Mouse (Mus musculus) small intestine, adult 2 months (tissue): Measurements from ENCODE around the gene Spi1. TPM values are rescaled to one million over a fixed set of nuclear protein-coding genes. Genes with fewer than 3 reads are reported as not detected.
"Not testable (repeated sequence)": the region's sequence is repeated elsewhere in the genome, so short reads cannot be mapped to it uniquely, and the experiment has no call there.

Source experiments
- H3K27ac ChIP-seq: fragments of 200-500 bp; 2 replicates; pipeline ENCODE4 v1.5.1; 2012; ENCODE audit warnings: low read depth, low read length, control low read depth, inconsistent platforms; ENCODE audit not compliant: insufficient read depth
- H3K27me3 ChIP-seq: fragments of 200-500 bp; 2 replicates; pipeline ENCODE4 v1.6.1; 2012; ENCODE audit warnings: mild to moderate bottlenecking, moderate library complexity, low read length, inconsistent platforms; ENCODE audit not compliant: control insufficient read depth, insufficient read depth
- H3K36me3 ChIP-seq: fragments of 200-500 bp; 2 replicates; pipeline ENCODE4 v1.6.1; 2012; ENCODE audit warnings: mild to moderate bottlenecking, low read length, control low read depth, inconsistent platforms; ENCODE audit not compliant: control insufficient read depth, insufficient read depth
- H3K4me1 ChIP-seq: fragments of 200-500 bp; 2 replicates; pipeline ENCODE4 v1.6.1; 2012; ENCODE audit warnings: low read length, inconsistent platforms, mixed read lengths; ENCODE audit not compliant: control insufficient read depth, insufficient read depth, insufficient read length
- H3K4me3 ChIP-seq: fragments of 200-500 bp; 2 replicates; pipeline ENCODE4 v1.5.1; 2012; ENCODE audit warnings: low read depth, mild to moderate bottlenecking, control low read depth, inconsistent platforms, low read length, moderate library complexity
- CTCF ChIP-seq: fragments of 200-500 bp; IDR thresholded peaks from 2 replicates; pipeline ENCODE4 v1.5.1; 2012; ENCODE audit warnings: low read depth, mild to moderate bottlenecking, control low read depth, inconsistent platforms, low read length, moderate library complexity, mixed read lengths; ENCODE audit not compliant: insufficient replicate concordance, insufficient read length; ENCODE audit errors: extremely low read depth
- POLR2A ChIP-seq: fragments of 200-500 bp; IDR thresholded peaks from 2 replicates; pipeline ENCODE4 v1.6.1; 2012; ENCODE audit warnings: low read depth, mild to moderate bottlenecking, control low read depth, inconsistent platforms, low read length, moderate library complexity
- WGBS: fragments of 180-500 bp; shearing (Covaris S2); methylation state at CpG from one replicate; pipeline ENCODE4 v1.1.7; 2018; 5-methylcytosine and 5-hydroxymethylcytosine counted together
- polyA plus RNA-seq: library from polyadenylated mRNA; depleted of rRNA; stranded (reverse); fragments of >200 nt; gene quantifications from 2 replicates; pipeline ENCODE4 v1.2.3, GENCODE M21; 2012; rRNA removed

Spi1 gene
- polyA plus RNA-seq, result 20.3 and 28.8 TPM in 2 replicates

GRCm38 (mm10) chr2:91081775-91082695 is at the start of gene Spi1:
Spi1 (plus strand) TSS chr2:91082390.
- Histone ChIP-seq H3K4me1 (peaks cover 9% of the 10 kb centered on the region; the same call in 1 of the 2 replicates), H3K4me3 (peak within 1 kb of the TSS; percentile 44), H3K27me3 (no peaks in the 10 kb centered on the region), H3K27ac (peak within 1 kb of the TSS; percentile 82), H3K36me3 (no peaks in the 10 kb centered on the region)
- TF ChIP-seq CTCF (no peak), POLR2A (no peak)
- 68% methylated on average over 13 of the region's 13 CpGs for WGBS

GRCm38 (mm10) chr2:91033000-91033399 is 49.2 kb upstream of the Spi1 start:
- Histone ChIP-seq H3K4me1 (no peaks in the 10 kb centered on the region), H3K27ac (no peak overlapping the region), H3K4me3 (no peak overlapping the region), H3K36me3 (no peaks in the 10 kb centered on the region), H3K27me3 (no peaks in the 10 kb centered on the region)
- 27% methylated on average over 3 of the region's 3 CpGs for WGBS
- TF ChIP-seq POLR2A (no peak), CTCF (no peak)

GRCm38 (mm10) chr2:91035385-91035784 is 46.8 kb upstream of the Spi1 start, which contains the start of gene Rapsn:
Rapsn (plus strand) TSS chr2:91035620.
- Histone ChIP-seq H3K4me3 (no peak within 1 kb of the TSS), H3K27ac (no peak within 1 kb of the TSS), H3K36me3 (no peaks in the 10 kb centered on the region), H3K27me3 (no peaks in the 10 kb centered on the region), H3K4me1 (no peaks in the 10 kb centered on the region)
- 44% methylated on average over 9 of the region's 9 CpGs for WGBS
- TF ChIP-seq CTCF (no peak), POLR2A (no peak)

GRCm38 (mm10) chr2:91041786-91042185 is 40.4 kb upstream of the Spi1 start:
- Histone ChIP-seq H3K27ac (no peak overlapping the region), H3K36me3 (no peaks in the 10 kb centered on the region), H3K4me3 (no peak overlapping the region), H3K4me1 (0 out of 2 replicates have a peak, but pooled peaks cover 5% of the 10 kb centered on the region), H3K27me3 (no peaks in the 10 kb centered on the region)
- WGBS, result 84% methylated on average over 8 of the region's 8 CpGs
- no peak for TF ChIP-seq CTCF
- no peak for TF ChIP-seq POLR2A

GRCm38 (mm10) chr2:91042651-91043398 is 39.4 kb upstream of the Spi1 start:
- H3K27ac ChIP-seq, result no peak overlapping the region
- H3K27me3 ChIP-seq, result no peaks in the 10 kb centered on the region
- 41% methylated on average over 21 of the region's 21 CpGs for WGBS
- TF ChIP-seq CTCF, result no peak
- TF ChIP-seq POLR2A, result no peak
- H3K36me3 ChIP-seq, result no peaks in the 10 kb centered on the region
- H3K4me1 ChIP-seq, result 0 out of 2 replicates have a peak, but pooled peaks cover 5% of the 10 kb centered on the region
- H3K4me3 ChIP-seq, result peak overlapping the region; percentile 24

DNA sequence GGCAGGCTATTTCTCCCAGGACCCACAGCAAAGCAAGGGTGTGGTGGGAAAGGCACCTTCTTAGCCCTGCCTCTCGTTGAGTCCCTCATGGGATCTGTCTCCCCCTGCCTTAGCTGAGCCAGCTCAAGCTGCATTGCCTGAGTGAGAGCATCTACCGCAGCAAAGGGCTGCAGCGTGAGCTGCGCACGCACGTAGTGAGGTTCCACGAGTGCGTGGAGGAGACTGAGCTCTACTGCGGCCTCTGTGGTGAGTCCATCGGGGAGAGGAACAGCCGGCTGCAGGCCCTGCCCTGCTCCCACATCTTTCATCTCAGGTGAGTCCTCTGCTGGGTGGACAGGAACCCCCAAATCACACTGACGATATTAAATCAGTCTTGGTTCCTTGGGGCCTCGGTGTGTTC is 37.5 kb upstream of the Spi1 start:
- 72% methylated on average over 13 of the region's 13 CpGs for WGBS
- Histone ChIP-seq H3K27me3 (no peaks in the 10 kb centered on the region), H3K4me3 (no peak overlapping the region), H3K27ac (no peak overlapping the region), H3K4me1 (0 out of 2 replicates have a peak, but pooled peaks cover 5% of the 10 kb centered on the region), H3K36me3 (no peaks in the 10 kb centered on the region)
- no peak for TF ChIP-seq CTCF

DNA sequence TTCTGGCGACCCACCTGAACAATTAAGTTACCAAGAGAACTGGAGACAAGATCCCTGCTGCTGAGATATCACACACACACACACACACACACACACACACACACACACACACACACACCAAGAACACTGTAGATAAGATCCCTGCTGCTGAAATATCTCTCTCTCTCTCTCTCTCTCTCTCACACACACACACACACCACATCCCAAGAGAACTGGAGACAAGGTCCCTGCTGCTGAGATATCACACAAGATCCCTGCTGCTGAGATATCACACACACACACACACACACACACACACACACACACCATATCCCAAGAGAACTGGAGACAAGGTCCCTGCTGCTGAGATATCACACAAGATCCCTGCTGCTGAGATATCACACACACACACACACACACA is 36.4 kb upstream of the Spi1 start:
- not testable (repeated sequence) for H3K27ac ChIP-seq, H3K27me3 ChIP-seq, H3K4me3 ChIP-seq, H3K4me1 ChIP-seq, H3K36me3 ChIP-seq
- 90% methylated on average over 1 of the region's 1 CpGs for WGBS
